Mouse (Mus musculus): ENCODE measurements around the gene Olfr1090.

Gene Olfr1090

GRCm38 (mm10) chr2:86758893-86759292, at the start of gene Olfr1090:
Gene Olfr1090, minus strand, starts transcription at chr2:86758993.
- DNase-seq, result no peak

DNA sequence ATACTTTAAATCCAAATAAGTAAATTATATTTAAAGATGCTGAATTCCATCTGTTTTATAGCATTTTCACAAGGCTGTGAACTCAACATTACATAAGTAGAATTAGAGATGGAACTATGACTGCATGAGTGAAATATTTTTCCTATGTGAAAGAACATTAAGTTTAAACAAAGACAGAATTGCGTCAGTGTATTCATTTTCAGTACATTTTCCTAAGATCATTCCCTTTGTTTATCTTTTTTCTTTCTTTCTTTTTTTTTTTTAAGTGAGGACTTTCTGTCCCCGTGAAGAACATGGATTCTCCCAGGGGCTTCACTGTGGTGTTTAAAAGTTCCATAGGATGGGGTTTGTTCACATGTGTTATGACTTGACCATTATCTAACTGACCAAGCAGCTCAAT, 23.4 kb upstream of the Olfr1090 start, which contains the start of gene Olfr1093:
TSS of gene Olfr1093 (plus strand) at position 301 of the 400 bp plus-strand sequence.
- no peak for DNase-seq

GRCm38 (mm10) chr2:86761050-86761449, 2.3 kb upstream of the Olfr1090 start:
- no peak for DNase-seq

DNA sequence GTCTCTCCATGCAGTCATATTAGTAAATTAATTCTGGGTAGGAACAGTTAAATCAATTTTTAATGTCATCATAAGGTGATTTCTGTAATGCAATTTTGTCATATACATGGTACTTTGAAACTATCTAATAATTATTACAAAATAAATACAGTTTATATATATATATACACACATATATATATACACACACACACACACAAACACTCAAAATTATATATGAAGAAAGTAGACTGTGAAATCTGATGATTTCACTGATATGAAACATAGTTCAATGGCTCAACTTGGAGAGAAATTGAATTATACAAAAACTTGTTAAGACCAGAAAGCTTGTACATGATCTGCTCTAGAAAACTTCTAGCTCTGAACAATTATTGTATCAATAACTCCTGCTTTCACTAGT, 25.2 kb downstream of the Olfr1090 start, which contains the start of gene Olfr1089:
TSS of gene Olfr1089 (minus strand) at position 101 of the 400 bp plus-strand sequence.
- DNase-seq, result no peak

Measured in thymus, postnatal 25 days (tissue).